Mouse (Mus musculus): ENCODE data around the gene Hnrnpf.

DNA sequence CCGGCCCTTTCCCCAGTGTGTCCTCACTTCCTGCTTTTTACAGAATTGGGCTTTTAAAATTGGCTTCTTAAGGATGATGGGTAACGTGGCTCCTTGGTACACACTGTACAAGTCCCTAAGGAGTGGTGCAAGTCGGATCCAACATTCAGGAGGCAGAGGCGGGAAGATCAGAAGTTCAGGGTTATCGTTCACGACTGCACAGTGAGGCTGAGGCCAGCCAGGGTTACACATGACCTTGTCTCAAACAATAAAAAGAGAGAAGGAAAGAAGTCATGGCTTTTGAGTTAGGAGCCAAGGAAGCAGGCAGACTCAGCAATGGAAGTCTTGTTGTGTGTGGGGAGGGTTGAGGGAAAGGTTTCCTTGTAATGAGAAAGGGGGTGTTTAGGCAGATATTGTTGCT lies 56.0 kb downstream of the Hnrnpf start:
- no peak for TF ChIP-seq CTCF (IDR thresholded peaks at IDR 0.05)
- TF ChIP-seq EP300 (IDR thresholded peaks at IDR 0.05) = no peak

Measured in lung, postnatal 0 days (tissue).